Mouse (Mus musculus) brown adipose tissue, adult 24 weeks (tissue): Measurements from ENCODE around the gene Gm128. TPM values are rescaled to one million over a fixed set of nuclear protein-coding genes. Genes with fewer than 3 reads are reported as not detected.

Experiments
- H3K27ac ChIP-seq: fragments of 200-500 bp; replicated peaks from 2 replicates; pipeline ENCODE4 v1.5.1; 2012; ENCODE audit warnings: low read depth, mild to moderate bottlenecking, low read length
- H3K4me1 ChIP-seq: fragments of 200-500 bp; 2 replicates; pipeline ENCODE4 v1.6.1; 2012; ENCODE audit warnings: low read length, mixed read lengths; ENCODE audit not compliant: control insufficient read depth, insufficient read depth, insufficient read length
- H3K4me3 ChIP-seq: fragments of 200-500 bp; 2 replicates; pipeline ENCODE4 v1.5.1; 2012; ENCODE audit warnings: low read depth, mild to moderate bottlenecking, low read length, moderate library complexity; ENCODE audit not compliant: insufficient read depth
- polyA plus RNA-seq: library from polyadenylated mRNA; stranded (reverse); fragments of >200 nt; gene quantifications from 2 replicates; pipeline ENCODE4 v1.2.4, GENCODE M21; 2012; ENCODE audit not compliant: missing spikeins, insufficient read depth, insufficient read length

The Gm128 gene
- polyA plus RNA-seq, 1 experiment, result not detected

GRCm38 (mm10) chr3:95280747-95281146, 39.3 kb upstream of the Gm128 start:
- peak overlapping the region; percentile 18; the same call in 1 of the 2 replicates for H3K27ac ChIP-seq
- H3K4me3 ChIP-seq, result peak overlapping the region; percentile 91
- H3K4me1 ChIP-seq, result peaks cover 11% of the 10 kb centered on the region; the same call in 1 of the 2 replicates

GRCm38 (mm10) chr3:95277149-95277551, 35.8 kb upstream of the Gm128 start:
- Histone ChIP-seq H3K27ac (no peak overlapping the region), H3K4me1 (0 out of 2 replicates have a peak, but pooled peaks cover 3% of the 10 kb centered on the region), H3K4me3 (no peak overlapping the region)

- 0 out of 2 replicates have a peak overlapping the region, but pooled peaks have one; percentile 16 for H3K27ac ChIP-seq
- 0 out of 2 replicates have a peak, but pooled peaks cover 3% of the 10 kb centered on the region for H3K4me1 ChIP-seq
- H3K4me3 ChIP-seq, result no peak overlapping the region
These were observed 35.1 kb upstream of the Gm128 start for GRCm38 (mm10) chr3:95276428-95276934.

DNA sequence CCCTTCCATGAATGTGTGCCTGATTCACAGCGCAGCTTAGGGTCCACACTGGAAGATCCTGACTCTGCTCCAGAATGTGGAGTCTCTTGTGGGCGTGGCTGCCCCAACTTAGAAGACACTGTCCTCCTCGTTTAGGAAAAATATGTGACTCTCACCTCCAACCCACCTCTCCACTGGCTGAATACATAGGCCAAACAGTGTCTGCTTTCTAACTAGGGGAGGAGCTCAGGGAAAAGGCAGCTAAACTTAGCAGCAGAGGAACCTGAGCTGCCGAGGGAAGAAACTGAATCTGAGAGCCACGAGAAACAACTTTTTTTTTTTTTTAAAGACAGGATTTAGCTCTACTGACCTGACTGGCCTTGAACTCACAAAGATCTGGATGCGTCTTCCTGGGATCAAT, 33.8 kb upstream of the Gm128 start:
- no peaks in the 10 kb centered on the region for H3K4me1 ChIP-seq
- no peak overlapping the region for H3K4me3 ChIP-seq
- no peak overlapping the region for H3K27ac ChIP-seq

GRCm38 (mm10) chr3:95274453-95274852, 33.1 kb upstream of the Gm128 start:
- H3K4me3 ChIP-seq, result no peak overlapping the region
- H3K4me1 ChIP-seq, result no peaks in the 10 kb centered on the region
- H3K27ac ChIP-seq, result no peak overlapping the region

- H3K4me1 ChIP-seq, result no peaks in the 10 kb centered on the region
- no peak overlapping the region for H3K27ac ChIP-seq
- no peak overlapping the region for H3K4me3 ChIP-seq
These were observed 32.1 kb upstream of the Gm128 start for GRCm38 (mm10) chr3:95273471-95273870.

DNA sequence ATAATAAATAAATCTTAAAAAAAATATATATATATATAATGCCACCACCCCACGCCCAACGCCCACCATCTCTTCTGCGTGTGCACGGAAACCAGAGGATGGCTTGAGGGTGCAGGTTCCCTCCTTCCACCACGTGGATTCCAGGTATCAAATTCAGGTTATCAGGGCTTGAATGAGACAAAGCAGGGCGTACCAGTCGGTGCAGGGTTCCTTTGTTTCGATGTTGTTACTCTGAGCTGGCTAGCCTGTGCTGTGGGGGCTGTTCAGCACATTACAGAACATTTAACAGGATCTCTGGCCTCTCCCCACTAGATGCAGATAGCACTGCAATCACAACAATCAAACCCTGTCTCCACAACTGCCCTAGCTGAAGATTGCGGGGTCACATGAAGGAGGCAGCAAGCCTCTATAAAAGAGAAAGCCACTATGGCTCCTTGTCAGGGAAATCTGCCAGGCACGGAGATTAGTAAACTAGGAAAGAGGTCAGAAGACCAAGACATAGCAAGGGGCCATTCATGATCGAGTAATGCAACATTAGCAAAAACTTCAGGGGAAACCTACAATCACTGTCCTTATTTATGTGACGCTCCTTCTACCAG, 29.5 kb upstream of the Gm128 start:
- H3K4me1 ChIP-seq, result 0 out of 2 replicates have a peak, but pooled peaks cover 2% of the 10 kb centered on the region
- H3K27ac ChIP-seq, result peak overlapping the region; percentile 71
- no peak overlapping the region for H3K4me3 ChIP-seq

GRCm38 (mm10) chr3:95269789-95270188, 28.4 kb upstream of the Gm128 start:
- Histone ChIP-seq H3K27ac (peak overlapping the region; percentile 26; the same call in 1 of the 2 replicates), H3K4me3 (no peak overlapping the region), H3K4me1 (0 out of 2 replicates have a peak, but pooled peaks cover 2% of the 10 kb centered on the region)

GRCm38 (mm10) chr3:95267855-95268254, 26.5 kb upstream of the Gm128 start:
- Histone ChIP-seq H3K4me1 (0 out of 2 replicates have a peak, but pooled peaks cover 2% of the 10 kb centered on the region), H3K4me3 (no peak overlapping the region), H3K27ac (peak overlapping the region; percentile 54)

DNA sequence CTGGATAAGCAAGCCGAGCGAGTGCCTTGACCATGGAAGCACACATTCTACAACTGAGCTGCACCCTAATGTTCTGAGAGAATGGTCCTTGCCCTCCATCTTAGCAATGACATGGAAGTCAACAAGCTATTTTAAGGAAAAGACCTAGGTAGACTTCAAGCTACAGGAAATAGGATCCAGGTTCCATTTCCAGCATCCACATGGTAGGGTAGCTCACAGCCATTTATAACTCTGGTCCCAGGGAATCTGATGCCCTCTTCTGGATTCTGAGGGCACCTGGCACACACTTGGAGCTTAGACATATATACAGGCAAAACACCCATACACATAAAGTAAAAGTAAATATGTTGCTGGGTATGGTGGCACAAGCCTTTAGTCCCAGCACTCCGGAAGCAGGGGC, 24.7 kb upstream of the Gm128 start:
- Histone ChIP-seq H3K4me3 (no peak overlapping the region), H3K4me1 (0 out of 2 replicates have a peak, but pooled peaks cover 2% of the 10 kb centered on the region), H3K27ac (no peak overlapping the region)

DNA sequence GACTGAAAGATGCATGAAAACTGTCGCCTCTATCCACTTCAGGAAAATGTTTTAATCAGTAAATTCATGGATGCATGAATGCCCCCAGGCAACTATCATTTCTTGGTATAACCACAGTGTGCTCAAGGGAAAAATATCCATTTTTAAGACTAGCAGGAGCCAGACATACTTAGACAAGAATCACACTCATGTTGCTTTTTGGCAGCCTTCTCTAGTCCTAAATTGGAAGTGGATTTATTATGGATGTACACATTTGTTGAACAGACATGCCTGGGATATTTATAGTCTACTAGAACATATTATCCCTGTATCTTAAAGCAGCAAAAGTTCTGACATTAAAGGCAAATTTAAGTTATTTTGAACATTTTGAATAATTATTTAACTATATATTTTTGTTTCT, 23.3 kb upstream of the Gm128 start:
- Histone ChIP-seq H3K4me3 (no peak overlapping the region), H3K27ac (no peak overlapping the region)

GRCm38 (mm10) chr3:95263089-95263739, 21.8 kb upstream of the Gm128 start:
- Histone ChIP-seq H3K4me1 (0 out of 2 replicates have a peak, but pooled peaks cover 2% of the 10 kb centered on the region), H3K4me3 (no peak overlapping the region), H3K27ac (no peak overlapping the region; the same call in 1 of the 2 replicates)

More for the DNA sequence above, 23.3 kb upstream of the Gm128 start:
- H3K4me1 ChIP-seq, result 0 out of 2 replicates have a peak, but pooled peaks cover 2% of the 10 kb centered on the region

DNA sequence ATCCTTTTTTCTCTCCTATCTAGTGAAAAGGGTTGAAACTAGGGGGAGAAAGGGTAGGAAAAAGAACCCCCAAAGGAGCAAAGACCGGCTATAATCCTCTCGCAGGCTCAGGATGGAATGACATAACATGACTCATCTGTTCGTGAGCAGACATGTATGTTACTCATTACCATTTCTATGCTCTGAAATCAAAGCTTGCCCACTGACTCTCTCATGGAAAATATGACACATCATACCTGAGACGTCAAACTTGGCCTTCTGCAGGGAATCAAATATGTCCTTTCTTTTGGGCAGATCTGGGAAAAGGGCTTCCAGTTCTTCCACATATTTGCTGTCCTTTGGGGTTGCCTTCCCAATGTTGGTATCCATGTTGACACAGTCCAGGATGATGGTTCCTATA, 20.6 kb upstream of the Gm128 start:
- H3K27ac ChIP-seq, result no peak overlapping the region
- H3K4me3 ChIP-seq, result no peak overlapping the region
- H3K4me1 ChIP-seq, result no peaks in the 10 kb centered on the region

DNA sequence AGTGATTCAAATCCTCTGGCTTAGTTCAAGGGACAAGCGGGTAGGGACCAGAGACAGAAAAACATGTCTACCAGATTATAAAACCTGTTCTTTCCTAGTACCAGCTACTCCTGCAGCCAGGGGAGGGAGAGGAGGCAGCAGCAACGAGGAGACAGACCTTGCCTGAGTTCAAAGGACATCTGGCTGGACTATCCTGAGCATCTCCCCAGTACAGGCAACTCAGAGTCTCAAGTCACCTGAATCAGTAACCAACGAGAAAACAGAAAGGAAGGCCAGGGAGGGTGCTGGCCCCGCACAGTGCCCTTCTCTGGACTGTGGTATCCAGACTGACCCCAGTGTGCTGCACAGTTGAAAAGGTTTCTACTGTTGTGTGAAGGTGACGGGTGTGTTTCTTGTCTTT, 15.5 kb upstream of the Gm128 start:
- H3K4me3 ChIP-seq, result no peak overlapping the region
- H3K27ac ChIP-seq, result no peak overlapping the region
- no peaks in the 10 kb centered on the region for H3K4me1 ChIP-seq

DNA sequence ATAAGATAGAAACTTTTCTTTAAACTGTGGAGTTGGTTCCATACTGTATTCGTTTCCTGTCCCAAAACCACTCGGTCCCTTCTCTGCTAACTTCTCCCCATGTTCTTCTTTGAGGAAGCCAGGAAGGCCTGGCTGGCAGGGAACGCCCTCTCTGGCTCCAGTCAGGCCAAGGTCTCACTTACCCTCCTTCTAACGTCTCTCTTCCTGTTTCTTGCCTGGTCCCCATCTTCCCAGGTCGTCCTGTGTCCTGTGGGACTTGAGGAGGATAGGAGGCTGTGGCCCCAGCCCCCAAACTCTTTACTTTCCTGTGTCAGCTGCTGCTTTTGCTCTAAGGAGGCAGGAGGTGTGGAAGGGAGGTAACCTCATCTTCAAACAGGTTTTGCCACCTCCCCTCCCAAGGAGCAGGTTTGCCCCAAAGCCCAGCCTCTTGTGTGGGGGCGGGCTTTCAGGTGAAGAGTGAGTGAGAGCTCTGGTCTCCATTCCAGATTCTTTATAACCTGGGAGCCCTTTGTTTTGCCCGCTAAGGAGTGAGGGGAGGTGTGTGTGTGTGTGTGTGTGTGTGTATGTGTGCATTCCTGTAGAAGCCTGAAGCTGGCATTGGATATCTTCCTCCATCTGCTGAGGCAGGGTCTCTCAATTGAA, 9.5 kb upstream of the Gm128 start, which contains the start of gene Bnipl:
Gene Bnipl (minus strand): TSS at position 411 of the 642 bp plus-strand sequence.
- no peaks in the 10 kb centered on the region for H3K4me1 ChIP-seq
- no peak within 1 kb of the TSS for H3K27ac ChIP-seq
- H3K4me3 ChIP-seq, result no peak within 1 kb of the TSS
